Mouse (Mus musculus): ENCODE measurements around the gene Gadl1. TPM values are rescaled to one million over a fixed set of nuclear protein-coding genes. Genes with fewer than 3 reads are reported as not detected.

Gene Gadl1
- total and polyA plus RNA-seq, 3 experiments, result 0.13 TPM; not detected in 2

- H3K79me2 ChIP-seq (replicated peaks; ENCODE audit: control insufficient read depth, extremely low read depth, insufficient read depth, poor library complexity, severe bottlenecking), result no peaks in the 10 kb centered on the region
- TF ChIP-seq ZMIZ1 (IDR thresholded peaks at IDR 0.05; ENCODE audit: low read depth, low read length), result no peak
- TF ChIP-seq JUN (IDR thresholded peaks at IDR 0.05; ENCODE audit: insufficient read depth, low read depth, low read length), result no peak
- TF ChIP-seq USF2 (conservative IDR thresholded peaks at IDR 0.05; ENCODE audit: low read depth, low read length), result no peak
- no peak for TF ChIP-seq MEF2A (IDR thresholded peaks at IDR 0.05; ENCODE audit: borderline replicate concordance, low read depth, low read length)
- TF ChIP-seq HCFC1 (IDR thresholded peaks at IDR 0.05; ENCODE audit: low read depth, low read length), result no peak
- no peak for TF ChIP-seq POLR2A (IDR thresholded peaks at IDR 0.05; ENCODE audit: low read depth, low read length)
- no peak for TF ChIP-seq E2F4 (IDR thresholded peaks at IDR 0.05; ENCODE audit: insufficient replicate concordance, low read depth, low read length)
- no peak overlapping the region for H3K9ac ChIP-seq (ENCODE audit: insufficient read depth, low read depth)
- DNase-seq (ENCODE audit: extremely low read depth), result no peak
- no peaks in the 10 kb centered on the region for H3K4me1 ChIP-seq (ENCODE audit: control insufficient read depth in 1 of 2, insufficient read depth in 2 of 2)
- peaks cover 3% of the 10 kb centered on the region for H3K27me3 ChIP-seq (replicated peaks)
- H3K4me3 ChIP-seq (replicated peaks in 1 of 3; ENCODE audit: low read depth in 2 of 3, low read length in 2 of 3, poor library complexity in 1 of 3), result no peak overlapping the region
- H3K4me2 ChIP-seq (ENCODE audit: insufficient read depth, low read depth, poor library complexity, severe bottlenecking), result no peak overlapping the region
- H3K9me3 ChIP-seq (replicated peaks; ENCODE audit: low read length), result peaks cover 4% of the 10 kb centered on the region
- in situ Hi-C loops (cut with MboI; ENCODE audit: low pct_ligation_motif_present, low pct_unique_long_range_greater_than_20kb, low sequenced_read_pairs) (no loop called here), dilution Hi-C loops (cut with MboI; ENCODE audit: extremely low pct_ligation_motif_present, extremely low pct_unique_long_range_greater_than_20kb, low sequenced_read_pairs) (no loop called here)
- no peaks in the 10 kb centered on the region for H3K36me3 ChIP-seq (replicated peaks in 1 of 2; ENCODE audit: control insufficient read depth in 1 of 2, insufficient read depth in 1 of 2, low read length in 1 of 2)
- no peak overlapping the region for H3K27ac ChIP-seq (ENCODE audit: insufficient read depth, low read depth)
Measured at GRCm38 (mm10) chr9:115936350-115936749, 27.1 kb downstream of the Gadl1 start.

DNA sequence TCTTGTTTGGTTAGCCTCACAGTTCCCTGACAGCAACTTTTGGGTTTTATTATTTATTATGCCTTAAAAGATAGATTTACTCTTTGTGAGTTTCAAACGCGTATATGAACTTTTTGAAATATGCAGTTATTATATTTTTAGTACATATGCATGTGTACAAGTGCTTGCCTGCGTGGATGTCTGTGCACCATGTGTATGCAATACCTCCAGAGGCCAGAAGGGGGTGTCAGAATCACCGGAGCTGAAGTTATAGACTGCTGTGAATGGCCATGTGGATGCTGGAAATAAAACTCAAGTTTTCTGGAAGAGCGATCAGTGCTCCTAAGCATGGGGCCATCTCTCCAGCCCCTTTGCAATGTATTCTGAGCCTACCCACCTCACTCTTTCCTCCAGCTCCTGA, 28.7 kb downstream of the Gadl1 start:
- H3K4me2 ChIP-seq (ENCODE audit: insufficient read depth, low read depth, poor library complexity, severe bottlenecking), result no peak overlapping the region
- H3K36me3 ChIP-seq (replicated peaks in 1 of 2; ENCODE audit: control insufficient read depth in 1 of 2, insufficient read depth in 1 of 2, low read length in 1 of 2), result no peaks in the 10 kb centered on the region
- H3K27me3 ChIP-seq (replicated peaks), result no peaks in the 10 kb centered on the region
- no peak overlapping the region for H3K27ac ChIP-seq (ENCODE audit: insufficient read depth, low read depth)
- dilution Hi-C loops (cut with MboI; ENCODE audit: extremely low pct_ligation_motif_present, extremely low pct_unique_long_range_greater_than_20kb, low sequenced_read_pairs), result no loop called here
- H3K4me3 ChIP-seq (replicated peaks in 1 of 3; ENCODE audit: low read depth in 2 of 3, low read length in 2 of 3, poor library complexity in 1 of 3), result no peak overlapping the region
- H3K79me2 ChIP-seq (replicated peaks; ENCODE audit: control insufficient read depth, extremely low read depth, insufficient read depth, poor library complexity, severe bottlenecking), result no peaks in the 10 kb centered on the region
- H3K9me3 ChIP-seq (replicated peaks; ENCODE audit: low read length), result peaks cover 4% of the 10 kb centered on the region
- TF ChIP-seq UBTF (IDR thresholded peaks at IDR 0.05; ENCODE audit: low read depth, low read length) (no peak), CHD2 (IDR thresholded peaks at IDR 0.05; ENCODE audit: low read length) (no peak), NELFE (IDR thresholded peaks at IDR 0.05; ENCODE audit: low read depth, low read length) (no peak), MYC (IDR thresholded peaks at IDR 0.05; ENCODE audit: low read depth, low read length) (no peak), KAT2A (IDR thresholded peaks at IDR 0.05; ENCODE audit: insufficient replicate concordance, low read length) (no peak), HCFC1 (IDR thresholded peaks at IDR 0.05; ENCODE audit: low read depth, low read length) (no peak), USF2 (conservative IDR thresholded peaks at IDR 0.05; ENCODE audit: low read depth, low read length) (no peak), MAZ (IDR thresholded peaks at IDR 0.05; ENCODE audit: low read depth, low read length) (no peak), SMC3 (IDR thresholded peaks at IDR 0.05; ENCODE audit: low read depth, low read length) (peak; percentile 15; the same call in 1 of the 2 replicates), CTCF (conservative IDR thresholded peaks at IDR 0.05 in 1 of 2, IDR thresholded peaks at IDR 0.05 in 1 of 2; ENCODE audit: low read depth in 2 of 2, low read length in 2 of 2) (peak in 1 of 2 experiments; percentile 31; a peak in 2 of 4 replicates)
- H3K4me1 ChIP-seq (ENCODE audit: control insufficient read depth in 1 of 2, insufficient read depth in 2 of 2), result no peaks in the 10 kb centered on the region
- H3K9ac ChIP-seq (ENCODE audit: insufficient read depth, low read depth), result no peak overlapping the region
- no peak for DNase-seq (ENCODE audit: extremely low read depth)
- in situ Hi-C loops (cut with MboI; ENCODE audit: low pct_ligation_motif_present, low pct_unique_long_range_greater_than_20kb, low sequenced_read_pairs), result no loop called here
